Mouse (Mus musculus) liver, postnatal 0 days (tissue): Measurements from ENCODE around the gene Gpat2.
A peak's percentile ranks its signal among the peaks of the same experiment; 100 is the strongest.

Source experiments
- CTCF ChIP-seq: sonication (generic); IDR thresholded peaks from 2 replicates; pipeline ENCODE4 v1.5.1; 2016; ENCODE audit warnings: antibody characterized with exemption, low read depth
- EP300 ChIP-seq: IDR thresholded peaks from 2 replicates; pipeline ENCODE4 v1.6.1; 2016; ENCODE audit warnings: antibody characterized with exemption, low read depth, mild to moderate bottlenecking

DNA sequence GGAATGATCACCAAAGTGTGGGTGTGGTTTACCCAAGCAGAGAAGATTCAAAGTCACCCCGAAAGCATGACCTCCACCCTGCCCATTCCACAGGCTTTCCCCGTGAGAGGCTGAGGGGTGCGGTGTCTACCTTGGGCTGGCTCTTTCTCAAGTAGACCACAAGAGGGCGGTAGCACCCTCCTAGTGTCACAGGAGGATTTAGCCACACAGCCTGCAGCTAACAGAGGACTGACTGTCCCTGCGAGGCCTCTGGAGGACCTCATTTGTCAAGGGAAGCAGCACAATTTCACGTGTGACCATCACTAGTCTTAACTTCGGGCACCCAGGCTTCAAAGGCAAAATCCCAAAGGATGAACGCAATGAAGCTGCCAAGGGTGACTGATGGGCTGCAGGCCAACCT lies 37.3 kb downstream of the Gpat2 start:
- peak; percentile 92 for TF ChIP-seq CTCF
- TF ChIP-seq EP300, result no peak
